12 mouse cellular contexts compared by ENCODE assay signal in the genomic region with DNA sequence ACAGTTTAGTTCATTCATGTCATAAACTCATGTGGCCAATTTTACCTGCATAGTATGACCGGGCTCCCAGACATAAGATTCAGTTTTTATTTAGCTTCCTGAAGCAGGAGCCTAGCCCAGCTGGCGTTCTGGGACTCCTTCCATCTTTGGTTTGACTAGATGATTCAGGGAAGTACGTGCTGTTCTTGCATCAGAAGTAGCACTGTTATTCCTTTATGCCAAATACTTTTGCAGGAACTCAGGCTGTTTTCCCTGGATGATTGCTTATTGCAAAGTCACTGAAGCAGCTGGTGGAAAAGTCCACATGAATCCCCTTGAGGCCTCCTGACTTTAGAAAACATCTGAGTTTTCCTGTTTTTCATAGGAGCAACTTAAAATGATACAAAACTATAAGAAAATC.
A peak's percentile ranks its signal among the peaks of the same experiment; 100 is the strongest.
DNase-seq lines count a peak whose midpoint lies in the region; ATAC-seq lines count a peak whose summit lies in the region.
"Had no signal": no experiment of that assay in that cellular context is flagged by ENCODE, and none has a peak within 500 bp of the region (broad histone marks: within the 10 kb centered on the region; RNA-seq: fewer than 3 reads in every experiment).

No protein-coding gene starts in this region.

- H3K4me2 ChIP-seq in kidney, embryonic 15.5 days: no peak overlapping the region
- H3K4me2 ChIP-seq: limb, embryonic 15.5 days; midbrain, embryonic 12.5 days had no signal

- no peak overlapping the region for H3K27ac ChIP-seq in kidney, embryonic 15.5 days
- H3K27ac ChIP-seq in midbrain, embryonic 10.5 days (replicated peaks): no peak overlapping the region
- H3K27ac ChIP-seq: limb, embryonic 15.5 days; midbrain, embryonic 12.5 days had no signal

- H3K4me3 ChIP-seq in kidney, embryonic 15.5 days (replicated peaks): no peak overlapping the region
- H3K4me3 ChIP-seq in midbrain, embryonic 10.5 days: no peak overlapping the region
- H3K4me3 ChIP-seq: limb, embryonic 15.5 days; midbrain, embryonic 12.5 days had no signal

- no peak overlapping the region for H3K9ac ChIP-seq in kidney, embryonic 15.5 days
- H3K9ac ChIP-seq: limb, embryonic 15.5 days; midbrain, embryonic 12.5 days had no signal

- no peak for ATAC-seq in CD4-positive, CD25-positive, alpha-beta regulatory T cell, adult 4 months
- ATAC-seq in kidney, embryonic 15.5 days (replicated peaks; ENCODE audit: low FRiP score): no peak

- H3K4me1 ChIP-seq in kidney, embryonic 15.5 days: no peaks in the 10 kb centered on the region
- H3K4me1 ChIP-seq in midbrain, embryonic 10.5 days: no peaks in the 10 kb centered on the region
- H3K4me1 ChIP-seq: limb, embryonic 15.5 days; midbrain, embryonic 12.5 days had no signal

- H3K27me3 ChIP-seq in kidney, embryonic 15.5 days: no peaks in the 10 kb centered on the region
- H3K27me3 ChIP-seq in midbrain, embryonic 10.5 days (ENCODE audit: low read depth, poor library complexity, severe bottlenecking): no peaks in the 10 kb centered on the region
- H3K27me3 ChIP-seq: limb, embryonic 15.5 days; midbrain, embryonic 12.5 days had no signal

- WGBS in kidney, embryonic 15.5 days: 75% methylated on average over 3 of the region's 3 CpGs
- WGBS in midbrain, embryonic 10.5 days: 83% methylated on average over 3 of the region's 3 CpGs

- peak; percentile 8 to 17 for DNase-seq in cerebellum, postnatal 14 days
- DNase-seq in cerebellum, postnatal 4 days (ENCODE audit: low spot score in 2 of 2): no peak
- DNase-seq in gastrocnemius, postnatal 10 days: peak; percentile 7
- peak; percentile 51 for DNase-seq in layer of hippocampus, adult 9-10 months (ENCODE audit: low spot score)
- DNase-seq in right cerebral cortex, postnatal 4 days: peak; percentile 35
- no peak for DNase-seq in midbrain, embryonic 10.5 days (ENCODE audit: low spot score)
- DNase-seq: B cell, adult 2 months; cerebellum, adult 11-12 months had no signal

- no peaks in the 10 kb centered on the region for H3K9me3 ChIP-seq in kidney, embryonic 15.5 days (replicated peaks)
- H3K9me3 ChIP-seq in midbrain, embryonic 10.5 days (replicated peaks): no peaks in the 10 kb centered on the region
- H3K9me3 ChIP-seq: limb, embryonic 15.5 days; midbrain, embryonic 12.5 days had no signal

- H3K36me3 ChIP-seq in kidney, embryonic 15.5 days: no peaks in the 10 kb centered on the region
- no peaks in the 10 kb centered on the region for H3K36me3 ChIP-seq in midbrain, embryonic 10.5 days
- H3K36me3 ChIP-seq: limb, embryonic 15.5 days; midbrain, embryonic 12.5 days had no signal

Comparison
In these comparisons a context has a peak if more than half of its experiments do, and no peak if none do; other contexts are left out.
1. DNase-seq: peak in cerebellum, postnatal 14 days (2 of 2), gastrocnemius, postnatal 10 days (single experiment), layer of hippocampus, adult 9-10 months (single experiment) and right cerebral cortex, postnatal 4 days (single experiment); none in cerebellum, postnatal 4 days (0 of 2) and midbrain, embryonic 10.5 days (single experiment).